Mouse (Mus musculus) right cerebral cortex, postnatal 14 days (tissue): ENCODE results near the gene Mrgbp.

Source experiments
- DNase-seq: peaks from one replicate; pipeline ENCODE4 v3.0.0; 2022

Mrgbp gene

DNA sequence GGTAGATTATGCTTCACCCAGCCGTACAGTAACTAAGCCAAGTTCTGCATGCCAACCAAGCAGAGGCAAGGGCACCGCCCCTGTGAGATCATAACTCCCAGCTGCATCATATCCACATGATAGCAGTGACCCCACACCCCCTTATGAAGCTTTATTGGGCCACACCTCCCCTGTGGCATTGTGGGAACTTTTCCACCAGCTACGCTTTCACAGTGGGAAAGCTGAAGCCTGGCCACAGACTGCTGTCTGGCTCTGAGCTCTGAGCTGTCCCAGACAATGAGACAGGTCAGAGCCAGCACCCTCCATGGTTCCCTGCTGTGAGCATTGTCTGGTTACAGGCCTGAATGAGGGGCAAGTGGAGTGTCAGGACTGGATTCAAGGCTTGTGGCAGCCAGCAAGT is at the start of gene Mrgbp:
Gene Mrgbp (plus strand): TSS at position 303 of the 400 bp plus-strand sequence.
- DNase-seq: no peak

DNA sequence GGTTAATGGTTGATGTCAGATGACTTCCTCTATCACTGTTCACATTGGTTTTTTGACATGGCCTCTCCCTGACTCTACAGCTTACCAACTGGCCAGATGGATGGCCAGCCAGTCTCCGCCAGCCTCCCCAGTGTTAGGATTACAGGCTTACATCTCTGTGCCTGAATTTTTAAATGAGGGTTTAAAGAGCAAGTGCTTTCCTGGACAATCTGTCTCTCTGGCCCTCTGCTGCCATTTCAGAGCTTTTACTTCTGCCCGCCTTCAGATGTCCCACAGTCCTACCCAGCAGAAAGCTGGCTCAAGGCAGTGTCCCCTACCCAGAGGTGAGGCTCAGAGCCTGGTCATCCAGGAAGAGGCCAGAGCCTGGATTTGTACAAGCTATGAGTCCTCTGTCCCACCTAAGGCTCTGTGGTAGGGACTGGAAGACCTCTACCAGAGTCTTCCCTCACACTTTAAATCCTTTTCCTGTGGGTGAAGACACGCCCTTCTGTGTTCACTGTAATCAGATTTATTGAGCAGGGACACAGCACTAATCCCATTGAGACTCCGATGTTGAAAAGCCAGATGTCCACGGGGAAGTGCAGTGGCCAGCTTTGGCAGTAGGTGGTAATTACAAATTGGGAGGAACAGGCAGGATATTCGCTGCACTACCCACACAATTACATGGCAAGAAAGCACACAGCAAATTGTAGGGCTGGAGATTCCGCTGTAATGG is 49.3 kb upstream of the Mrgbp start:
- DNase-seq: no peak

DNA sequence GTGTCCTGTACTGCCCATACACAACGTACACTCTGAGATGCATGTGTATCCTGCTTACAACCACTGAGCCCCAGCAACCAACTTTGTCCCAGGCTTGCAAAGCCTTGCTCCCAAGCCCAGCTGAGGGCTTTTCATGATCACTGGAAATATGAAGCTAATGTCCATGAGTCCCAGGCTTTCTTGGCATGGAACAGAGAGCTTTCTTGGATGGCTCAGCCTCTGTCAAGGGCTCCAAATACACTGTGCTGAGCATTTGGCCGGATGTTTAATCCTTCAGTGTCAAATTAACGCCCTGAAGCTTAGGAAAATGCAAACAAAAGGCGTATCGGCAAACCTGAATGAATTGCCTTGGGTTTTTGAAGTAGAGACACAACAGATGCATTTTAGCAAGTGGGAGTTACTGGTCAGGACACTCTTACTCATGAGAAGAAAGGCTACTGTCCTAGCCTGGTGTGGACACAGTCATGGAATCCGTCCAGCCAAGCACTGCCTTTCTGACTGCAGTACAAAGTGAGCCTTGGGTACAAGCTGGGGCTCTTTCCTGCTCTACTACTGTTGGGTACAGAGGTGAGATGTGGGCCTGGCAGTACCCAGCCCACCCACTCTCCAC is 48.6 kb upstream of the Mrgbp start:
- DNase-seq: no peak

DNA sequence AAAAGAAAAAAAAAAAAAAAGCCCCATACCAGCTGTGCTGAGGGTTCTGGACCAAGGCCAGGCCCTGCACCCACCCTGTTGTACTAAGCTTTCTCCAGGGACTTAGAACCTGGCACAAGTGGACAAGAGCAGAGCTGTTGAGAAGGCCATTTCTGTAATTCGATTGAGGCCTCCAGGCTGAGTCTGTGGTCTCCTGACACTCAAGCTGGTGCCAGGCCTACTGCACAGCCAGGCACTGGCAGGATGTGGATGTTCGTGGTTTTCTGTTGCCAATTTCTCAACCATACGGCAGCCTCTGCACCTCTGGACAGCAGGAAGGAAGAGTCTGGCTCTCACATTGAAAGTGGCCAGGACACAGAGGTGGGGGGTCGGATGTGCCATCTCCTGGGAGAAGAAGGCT is 47.9 kb upstream of the Mrgbp start:
- no peak for DNase-seq

DNA sequence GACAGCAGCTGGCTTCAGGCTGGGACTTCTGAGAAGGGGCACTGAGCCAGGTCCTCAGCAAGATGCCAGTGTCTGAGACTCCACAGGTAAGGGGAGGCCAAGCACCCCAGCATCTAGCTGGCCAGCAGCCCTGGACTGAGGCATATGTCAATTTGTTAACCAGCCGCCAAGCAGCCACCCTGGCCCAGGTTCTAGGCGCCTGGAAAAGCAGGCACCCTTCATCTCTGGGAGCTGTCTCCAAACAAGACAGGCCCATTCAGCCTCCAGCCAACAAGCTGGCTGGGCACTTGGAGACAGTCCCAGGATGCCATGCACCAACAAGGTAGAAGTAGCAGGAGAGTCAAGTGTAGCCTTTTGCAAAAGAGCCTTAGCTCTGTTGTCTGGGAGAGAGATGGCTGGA is 37.4 kb upstream of the Mrgbp start:
- no peak for DNase-seq

DNA sequence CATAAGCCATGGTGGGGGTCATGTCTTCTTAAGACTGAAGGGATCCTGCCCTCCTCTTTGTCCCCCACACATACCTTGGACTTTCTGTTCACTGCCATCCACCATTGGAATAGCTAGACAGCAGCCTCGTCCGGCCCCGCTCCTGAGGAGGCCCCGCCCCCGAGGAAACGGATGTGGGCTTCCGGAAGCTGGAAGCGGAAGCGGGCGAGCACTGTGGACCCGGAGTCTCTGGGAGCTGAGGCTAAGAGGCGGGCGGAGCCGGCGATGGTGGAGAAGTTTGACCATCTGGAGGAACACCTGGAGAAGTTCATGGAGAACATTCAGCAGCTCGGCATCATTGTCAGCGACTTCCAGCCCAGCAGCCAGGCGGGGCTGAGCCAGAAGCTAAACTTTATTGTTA is 36.1 kb upstream of the Mrgbp start:
- DNase-seq: no peak

DNA sequence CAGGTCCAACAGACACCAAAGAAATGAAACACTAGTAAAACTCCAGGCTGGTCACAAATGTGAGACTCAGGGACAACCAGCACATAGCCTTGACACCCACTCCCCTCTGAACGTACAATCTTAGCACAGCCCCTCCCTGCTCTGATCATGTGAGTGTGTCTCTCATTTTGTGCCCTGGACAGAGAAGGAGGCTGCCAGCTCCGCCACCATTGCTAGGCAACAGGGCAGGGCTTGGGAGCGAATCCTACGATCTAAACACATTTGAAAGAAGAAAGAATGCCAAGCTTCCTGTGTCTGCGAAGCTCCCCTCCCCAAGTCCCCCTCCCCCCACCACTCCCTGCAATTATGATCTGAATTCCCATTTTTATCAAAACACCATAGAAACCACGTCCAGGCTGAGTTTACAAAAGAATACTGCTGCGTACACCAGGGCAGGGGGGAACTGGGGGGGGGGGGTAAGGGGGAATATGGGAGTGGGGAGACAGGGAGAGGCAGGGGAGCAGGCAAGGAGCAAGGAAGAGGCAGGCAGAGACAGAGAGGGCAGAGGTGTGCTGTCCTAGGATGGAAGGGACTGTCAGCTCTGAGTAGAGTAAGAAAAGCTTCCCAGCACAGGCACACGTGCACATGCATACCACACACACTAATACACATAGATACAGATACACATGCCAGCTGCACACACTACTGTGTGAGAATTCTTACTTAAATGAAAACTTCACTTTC is 33.6 kb upstream of the Mrgbp start:
- DNase-seq: peak; percentile 26

DNA sequence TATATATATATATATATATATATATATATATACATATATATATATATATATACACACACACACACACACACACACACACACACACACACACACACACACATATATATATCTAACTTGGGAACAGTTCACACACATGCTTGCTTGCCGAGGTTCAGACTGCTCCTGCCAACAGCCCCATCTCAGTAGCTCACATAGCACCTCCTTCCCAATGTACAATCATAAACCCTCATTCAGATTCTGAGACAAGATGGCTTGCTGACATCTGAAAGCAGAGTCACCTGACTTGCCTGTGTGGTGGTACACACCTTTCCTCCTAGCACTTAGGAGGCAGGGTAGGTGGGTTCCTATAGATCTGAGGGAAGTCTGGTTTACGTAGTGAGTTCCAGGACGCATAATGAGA is 28.8 kb upstream of the Mrgbp start:
- DNase-seq: no peak

DNA sequence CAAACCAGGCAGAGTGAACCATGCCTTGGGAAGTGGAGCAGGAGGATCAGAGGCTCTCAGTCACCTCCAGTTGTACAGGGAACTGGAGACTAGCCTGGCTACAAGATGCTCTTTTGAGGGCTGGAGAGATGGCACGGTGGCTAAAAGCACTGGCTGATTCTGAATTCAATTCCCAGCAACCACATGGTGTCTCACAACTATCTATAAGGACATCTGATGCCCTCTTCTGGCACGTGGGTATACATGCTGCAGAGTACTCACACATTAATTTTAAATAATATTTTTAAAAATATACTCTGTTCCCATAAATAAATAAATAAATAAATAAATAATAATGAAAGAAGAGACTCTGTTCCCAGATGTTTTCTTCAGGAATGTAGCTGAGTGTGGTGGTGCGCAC is 25.9 kb upstream of the Mrgbp start:
- no peak for DNase-seq

DNA sequence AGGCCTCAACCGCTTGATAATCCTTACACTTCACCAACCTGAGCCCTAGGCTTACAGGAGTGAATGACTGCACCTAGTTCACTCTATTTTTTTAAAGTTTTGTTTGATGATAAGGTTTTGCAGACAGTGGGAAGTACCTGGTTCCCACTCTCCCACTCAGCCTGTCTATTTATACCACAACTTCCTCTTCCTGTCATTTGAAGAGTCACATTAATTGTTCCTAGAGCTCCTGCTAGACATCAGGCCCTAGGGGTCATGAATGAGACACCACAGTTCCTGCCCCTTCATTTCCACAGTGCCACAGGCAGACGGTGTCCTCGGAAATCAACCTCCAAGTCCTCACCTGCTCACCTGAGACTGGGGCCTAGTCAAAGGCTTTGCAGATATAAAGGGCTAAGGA is 24.6 kb upstream of the Mrgbp start:
- no peak for DNase-seq

DNA sequence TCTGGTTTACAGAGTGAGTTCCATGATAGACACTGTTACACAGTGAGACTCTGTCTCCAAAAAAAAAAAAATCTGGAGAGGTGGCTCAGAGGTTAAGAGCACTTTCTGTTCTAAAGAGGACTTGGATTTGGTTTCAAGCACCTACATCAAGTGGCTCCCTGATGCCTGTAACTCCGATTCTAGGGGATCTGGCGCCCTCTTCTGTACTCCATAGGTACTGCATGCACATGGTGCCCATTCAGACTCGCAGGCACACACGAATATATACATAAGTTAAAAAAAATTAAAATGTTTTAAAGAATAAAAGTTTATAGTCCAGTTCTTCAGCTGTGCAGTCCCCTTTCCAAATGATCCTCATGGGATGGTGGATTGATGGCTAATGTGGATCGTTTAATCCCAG is 20.9 kb upstream of the Mrgbp start:
- no peak for DNase-seq

DNA sequence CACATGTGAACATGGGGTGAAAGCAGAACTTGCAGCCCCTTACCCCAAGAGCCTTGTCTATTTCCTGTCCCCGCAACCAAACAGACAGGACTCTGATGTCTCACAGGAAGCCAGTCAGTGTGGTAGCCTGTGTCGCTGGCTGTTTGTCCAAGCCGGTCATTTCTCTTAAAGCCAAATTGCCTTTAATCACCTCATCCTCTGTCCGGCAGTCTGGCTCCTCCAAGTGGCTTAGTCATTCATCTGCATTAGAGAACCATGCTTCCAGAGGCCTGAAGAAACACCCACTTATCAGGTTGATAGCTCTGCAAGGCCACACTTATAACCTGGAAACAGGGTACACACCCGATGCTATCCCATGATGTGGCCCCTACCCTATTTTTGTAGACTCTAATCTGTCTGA is 19.0 kb upstream of the Mrgbp start:
- DNase-seq: no peak

DNA sequence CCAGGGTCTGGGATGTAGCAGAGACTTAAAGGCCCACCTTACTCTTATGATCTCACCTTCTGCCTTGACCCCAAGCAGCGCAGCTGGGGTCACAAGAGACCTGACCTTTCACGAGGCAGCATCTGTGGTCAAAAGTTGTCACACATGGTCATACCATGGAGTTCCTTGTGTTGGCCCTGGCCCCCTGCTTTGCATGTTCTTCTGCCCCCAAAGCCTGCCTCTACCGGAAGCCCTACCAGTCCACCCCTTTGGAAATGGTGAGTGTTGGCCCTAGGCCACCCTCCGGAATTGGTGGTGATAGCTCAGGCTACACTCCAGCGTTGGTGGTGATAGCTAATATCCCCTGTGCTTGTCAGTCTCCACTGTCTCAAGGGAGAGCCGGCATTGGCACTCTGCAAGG is 17.8 kb upstream of the Mrgbp start:
- no peak for DNase-seq

DNA sequence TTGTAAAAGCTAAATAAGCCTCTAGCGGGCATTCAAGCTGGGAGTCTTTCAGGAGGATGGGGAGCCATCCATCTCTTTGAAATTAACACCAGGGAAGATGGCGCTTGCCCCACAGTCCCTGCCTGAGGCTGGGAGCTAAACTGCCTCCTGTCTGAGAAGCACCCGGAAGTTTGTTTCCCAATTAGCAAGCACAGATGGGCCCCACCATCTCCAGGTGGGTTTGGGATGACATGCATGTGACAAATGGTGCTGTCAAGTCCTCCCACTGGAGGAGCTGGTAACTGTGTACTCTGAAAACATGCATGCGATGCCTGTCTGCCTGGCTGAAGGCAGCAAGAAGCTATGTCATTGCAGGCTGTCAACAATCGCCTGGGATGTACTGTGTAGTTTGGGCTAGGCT is 17.3 kb upstream of the Mrgbp start:
- no peak for DNase-seq

DNA sequence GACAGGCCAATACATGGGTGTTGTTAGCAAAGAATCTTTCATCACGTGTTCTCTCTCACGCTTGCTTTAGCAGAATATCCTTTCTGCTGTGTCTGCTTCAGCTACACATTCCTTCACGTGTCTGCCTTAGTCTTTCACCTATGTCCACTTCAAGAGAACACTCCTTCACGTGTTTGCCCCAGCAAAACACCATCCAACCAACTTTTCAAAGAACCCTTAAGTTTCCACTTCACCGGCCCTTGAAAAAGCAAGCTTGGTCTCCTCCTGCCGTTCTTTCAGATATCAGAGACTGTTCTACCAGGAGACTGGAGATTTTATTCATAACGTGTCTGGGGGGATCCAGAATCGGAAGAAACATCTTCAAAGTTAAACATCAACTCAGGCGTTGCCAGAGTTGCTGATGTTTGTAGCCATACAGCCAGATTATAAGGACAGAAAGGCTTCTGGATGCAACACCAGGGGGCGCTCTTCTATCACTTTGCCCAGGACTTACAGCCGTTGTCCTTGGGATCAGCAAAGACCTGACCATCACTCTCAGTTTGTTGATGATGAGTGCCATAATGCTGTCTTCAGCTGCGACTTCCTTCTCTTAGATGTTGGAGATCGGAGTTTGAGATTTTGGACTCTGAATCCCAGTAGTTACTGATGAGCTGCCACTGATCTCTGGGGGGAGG is 14.7 kb upstream of the Mrgbp start:
- peak; percentile 42 for DNase-seq

DNA sequence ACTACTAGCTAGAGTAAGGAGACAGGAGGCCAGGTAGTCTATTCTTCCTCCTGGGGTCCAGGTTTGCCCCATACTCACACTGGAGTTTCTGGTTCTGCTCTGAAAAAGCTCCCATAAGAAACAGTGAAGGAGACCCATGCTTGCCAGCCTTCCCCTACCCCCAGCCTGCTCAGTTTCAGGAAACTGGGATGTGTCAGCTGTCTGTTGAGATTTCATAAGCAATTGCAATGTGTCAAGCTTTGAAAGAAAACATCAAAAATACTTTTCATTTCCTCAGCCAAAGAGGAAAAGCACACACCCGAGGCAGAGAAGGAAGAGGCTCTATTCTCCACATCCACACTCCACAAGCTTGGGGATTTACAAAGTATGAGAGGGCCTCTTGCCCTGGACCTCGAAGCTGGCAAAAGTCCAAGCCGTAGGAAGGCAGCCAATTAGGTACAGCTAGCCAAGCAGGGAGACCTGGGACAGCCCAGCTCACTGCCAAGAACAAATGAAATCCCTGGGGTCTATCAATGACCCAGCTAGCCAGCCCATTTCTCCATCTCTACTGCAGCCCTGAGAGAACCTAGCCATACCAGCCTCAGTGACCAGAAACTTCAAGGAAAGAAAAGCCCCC is 12.0 kb upstream of the Mrgbp start:
- DNase-seq: no peak

DNA sequence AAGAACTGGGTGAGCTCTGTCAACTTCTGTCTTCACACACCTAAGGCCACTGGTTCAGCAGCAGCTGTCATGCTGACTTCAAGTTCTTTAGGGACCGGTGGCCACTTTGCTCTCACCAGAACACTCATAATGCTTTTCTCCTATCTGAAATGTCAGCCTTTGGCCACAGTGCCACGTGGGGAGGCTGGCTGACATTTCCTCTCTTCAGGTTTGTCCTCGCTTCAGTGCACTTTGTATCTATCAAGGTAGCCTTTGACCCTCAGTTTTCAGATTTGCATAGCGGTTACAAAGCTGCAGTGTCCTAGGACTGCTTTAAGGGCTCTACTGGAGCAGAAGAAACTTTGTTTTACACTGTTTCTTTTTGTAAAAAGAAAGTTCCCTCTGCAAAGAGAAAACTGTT is 4.6 kb upstream of the Mrgbp start:
- DNase-seq: no peak

DNA sequence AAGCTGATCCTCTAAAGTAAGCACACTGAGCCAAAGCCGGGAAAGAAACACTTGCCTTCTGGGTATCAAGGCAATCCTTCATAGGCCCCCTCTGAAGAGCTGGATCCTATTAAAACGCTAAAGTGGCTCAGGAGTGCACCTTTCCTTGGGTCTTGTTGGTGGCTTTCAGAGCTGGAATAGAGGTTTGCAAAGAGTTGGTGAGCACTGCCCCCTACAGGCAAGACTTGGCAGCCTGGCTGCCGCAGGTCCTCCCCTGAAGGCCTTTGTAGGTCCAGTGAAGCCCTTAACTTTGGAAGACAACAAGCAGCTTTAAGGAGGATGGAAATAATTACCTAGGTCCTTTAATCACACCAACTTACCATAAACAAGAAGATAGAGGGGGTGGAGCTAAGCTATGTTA is 2.4 kb upstream of the Mrgbp start:
- peak; percentile 81 for DNase-seq

DNA sequence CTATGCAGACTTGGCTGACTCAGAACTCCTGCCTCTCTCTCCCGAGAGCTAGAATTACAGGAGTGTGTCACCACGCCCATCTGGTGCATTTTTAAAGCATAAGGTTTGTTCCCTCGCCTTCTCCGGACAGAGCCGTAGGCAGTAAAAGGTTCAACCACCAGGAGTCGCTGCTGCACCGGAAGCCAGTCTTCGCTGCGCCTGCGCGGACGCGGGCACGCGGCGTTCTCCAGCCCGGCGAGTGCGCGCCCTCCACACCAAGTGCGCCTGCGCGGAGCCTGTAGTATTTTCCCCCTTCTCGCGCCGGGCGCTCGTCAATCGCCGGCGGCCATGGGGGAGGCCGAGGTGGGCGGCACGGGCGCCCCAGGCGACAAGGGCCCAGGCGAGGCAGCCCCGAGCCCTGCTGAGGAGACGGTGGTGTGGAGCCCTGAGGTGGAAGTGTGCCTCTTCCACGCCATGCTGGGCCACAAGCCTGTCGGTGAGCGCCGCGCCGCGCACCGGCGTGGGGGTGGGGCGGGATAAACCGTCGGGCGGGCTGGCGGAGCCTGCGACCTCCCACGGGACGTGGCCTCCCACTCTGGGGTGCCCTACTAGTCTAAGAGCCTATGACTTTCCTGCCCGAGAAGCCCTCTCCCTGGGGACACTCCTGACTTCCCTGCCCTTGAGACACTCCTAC is 1.5 kb downstream of the Mrgbp start:
- DNase-seq: peak; percentile 99

DNA sequence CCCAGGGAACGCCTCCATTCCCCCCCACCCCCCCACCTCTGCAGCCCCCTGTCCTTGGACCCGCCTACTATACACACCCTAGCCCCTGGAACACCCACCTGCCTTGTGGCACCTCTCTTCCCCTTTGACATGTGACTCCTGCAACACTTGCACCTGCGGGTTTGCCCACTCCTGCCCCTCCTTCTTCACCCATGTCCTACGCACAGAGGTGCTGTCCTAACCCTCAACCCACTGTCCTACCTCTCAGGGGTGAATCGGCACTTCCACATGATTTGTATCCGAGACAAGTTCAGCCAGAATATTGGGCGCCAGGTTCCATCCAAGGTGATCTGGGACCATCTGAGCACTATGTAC is 2.0 kb downstream of the Mrgbp start:
- no peak for DNase-seq

DNA sequence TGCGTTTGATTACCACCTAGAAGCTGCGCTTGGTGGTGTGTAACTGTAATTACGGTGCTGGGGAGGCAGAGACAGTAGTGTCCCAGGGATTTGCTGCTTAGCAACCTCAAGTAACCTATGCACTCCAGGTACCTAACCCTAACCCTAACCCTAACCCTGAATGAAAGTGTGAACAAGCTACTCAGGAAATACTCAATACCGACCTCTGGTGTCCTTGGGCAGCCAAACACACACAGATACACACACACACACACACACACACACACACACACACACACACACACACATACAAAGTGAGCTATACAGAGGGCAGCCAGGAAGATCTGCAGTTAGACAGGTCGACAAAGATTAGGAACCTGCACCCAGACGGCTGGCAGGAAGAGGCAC is 7.6 kb downstream of the Mrgbp start:
- no peak for DNase-seq

DNA sequence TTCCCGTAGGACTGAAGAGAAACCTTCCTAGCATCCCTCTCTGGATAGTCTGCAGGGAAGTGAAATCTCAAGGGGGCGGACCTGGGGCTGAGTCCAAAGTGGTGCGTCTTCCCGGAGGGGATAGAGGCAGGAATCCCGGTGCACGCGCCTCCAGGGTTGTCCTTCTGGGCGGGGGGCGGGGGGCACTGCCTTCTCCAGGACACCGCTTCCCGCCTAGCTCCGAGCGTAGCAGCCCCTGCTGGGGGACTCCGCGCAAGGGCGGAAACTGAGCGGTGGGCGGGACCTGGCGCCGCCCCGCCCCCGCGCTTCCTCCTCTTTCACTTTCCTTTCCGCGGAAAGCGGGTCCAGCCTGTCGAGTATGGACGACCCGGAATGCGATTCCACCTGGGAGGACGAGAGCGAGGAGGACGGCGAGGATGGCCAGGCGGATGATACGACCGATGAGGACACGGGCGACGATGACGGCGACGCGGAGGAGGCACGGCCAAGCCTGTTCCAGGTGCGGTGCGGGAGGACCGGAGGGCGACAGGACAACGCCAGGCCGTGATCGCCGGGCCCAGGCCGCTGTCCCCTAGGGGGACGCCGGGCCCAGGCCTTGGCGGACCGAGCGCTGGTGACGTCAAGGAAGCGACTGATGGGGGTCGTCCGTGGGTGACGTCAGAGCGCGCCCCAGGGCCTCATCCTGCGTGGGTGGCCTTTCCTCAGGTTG is 8.2 kb downstream of the Mrgbp start, which contains the start of gene Ogfr:
Gene Ogfr (plus strand): TSS at position 123 of the 709 bp plus-strand sequence.
- DNase-seq: peak; percentile 89
